Mouse (Mus musculus): ENCODE measurements around the gene Cdk15. TPM values are rescaled to one million over a fixed set of nuclear protein-coding genes. Genes with fewer than 3 reads are reported as not detected.

Gene Cdk15
- polyA plus RNA-seq, 1 experiment from 2014 or later = 0.84 TPM

- Histone ChIP-seq H3K27ac (no peak overlapping the region), H3K4me3 (replicated peaks; ENCODE audit: low read depth, low read length) (no peak overlapping the region), H3K9ac (ENCODE audit: low read depth, low read length) (no peak overlapping the region), H3K4me2 (ENCODE audit: low read length) (peak overlapping the region; percentile 36), H3K9me3 (replicated peaks; ENCODE audit: low read length) (no peaks in the 10 kb centered on the region), H3K4me1 (replicated peaks; ENCODE audit: insufficient read depth, low read length) (no peaks in the 10 kb centered on the region), H3K36me3 (ENCODE audit: insufficient read depth, low read length) (no peaks in the 10 kb centered on the region), H3K27me3 (ENCODE audit: insufficient read depth, low read length) (no peaks in the 10 kb centered on the region)
- DNase-seq (ENCODE audit: low spot score) = peak; percentile 77
- 0 out of 2 replicates have a peak, but pooled peaks have one; percentile 40 for ATAC-seq (replicated peaks; ENCODE audit: low FRiP score, low read depth)
- 10% methylated on average over 16 of the region's 16 CpGs for WGBS
- 0 out of 2 replicates have a peak, but pooled peaks have one; percentile 20 for TF ChIP-seq CTCF (IDR thresholded peaks at IDR 0.05; ENCODE audit: low read depth)
These were observed 84.3 kb downstream of the Cdk15 start for GRCm38 (mm10) chr1:59340814-59341588.

DNA sequence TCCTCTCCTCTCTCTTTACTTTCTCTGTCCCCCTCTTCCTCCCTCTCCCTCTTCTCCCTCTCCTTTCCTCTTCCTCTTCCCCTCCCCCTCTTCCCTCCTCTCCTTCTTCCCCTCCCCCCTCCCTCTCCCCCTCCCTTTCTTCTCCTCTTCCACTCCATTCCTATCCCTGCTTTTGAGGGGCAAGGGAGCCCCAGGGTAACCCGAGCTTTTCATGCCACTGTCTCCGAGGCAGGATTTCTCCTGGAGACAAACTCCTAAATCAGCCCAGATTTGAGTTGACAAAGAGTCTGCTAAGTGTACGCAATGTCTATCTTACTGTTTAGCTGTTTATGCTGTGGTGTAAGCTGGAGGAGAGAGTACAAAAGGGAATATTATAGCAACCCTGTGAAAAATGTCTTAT lies 85.0 kb downstream of the Cdk15 start:
- DNase-seq (ENCODE audit: low spot score) = no peak
- Histone ChIP-seq H3K4me2 (ENCODE audit: low read length) (no peak overlapping the region), H3K4me1 (replicated peaks; ENCODE audit: insufficient read depth, low read length) (no peaks in the 10 kb centered on the region), H3K27me3 (ENCODE audit: insufficient read depth, low read length) (no peaks in the 10 kb centered on the region), H3K9me3 (replicated peaks; ENCODE audit: low read length) (no peaks in the 10 kb centered on the region), H3K36me3 (ENCODE audit: insufficient read depth, low read length) (no peaks in the 10 kb centered on the region), H3K27ac (no peak overlapping the region), H3K4me3 (replicated peaks; ENCODE audit: low read depth, low read length) (no peak overlapping the region), H3K9ac (ENCODE audit: low read depth, low read length) (no peak overlapping the region)
- TF ChIP-seq CTCF (IDR thresholded peaks at IDR 0.05; ENCODE audit: low read depth) = no peak
- ATAC-seq (replicated peaks; ENCODE audit: low FRiP score, low read depth) = no peak
- WGBS = 37% methylated on average over 3 of the region's 3 CpGs

GRCm38 (mm10) chr1:59342146-59342545 lies 85.4 kb downstream of the Cdk15 start:
- 55% methylated on average over 6 of the region's 6 CpGs for WGBS

GRCm38 (mm10) chr1:59352706-59353105 lies 96.0 kb downstream of the Cdk15 start:
- no peaks in the 10 kb centered on the region for H3K27me3 ChIP-seq (ENCODE audit: insufficient read depth, low read length)
- ATAC-seq (replicated peaks; ENCODE audit: low FRiP score, low read depth) (no peak), DNase-seq (ENCODE audit: low spot score) (no peak)
- TF ChIP-seq CTCF (IDR thresholded peaks at IDR 0.05; ENCODE audit: low read depth) = no peak
- H3K9me3 ChIP-seq (replicated peaks; ENCODE audit: low read length) = no peaks in the 10 kb centered on the region
- no peaks in the 10 kb centered on the region for H3K36me3 ChIP-seq (ENCODE audit: insufficient read depth, low read length)
- H3K4me1 ChIP-seq (replicated peaks; ENCODE audit: insufficient read depth, low read length) = no peaks in the 10 kb centered on the region
- no peak overlapping the region for H3K4me3 ChIP-seq (replicated peaks; ENCODE audit: low read depth, low read length)
- no peak overlapping the region for H3K27ac ChIP-seq
- H3K9ac ChIP-seq (ENCODE audit: low read depth, low read length) = no peak overlapping the region
- 80% methylated on average over 4 of the region's 4 CpGs for WGBS
- no peak overlapping the region for H3K4me2 ChIP-seq (ENCODE audit: low read length)

More at GRCm38 (mm10) chr1:59342146-59342545, 85.4 kb downstream of the Cdk15 start:
- no peak for ATAC-seq (replicated peaks; ENCODE audit: low FRiP score, low read depth)
- Histone ChIP-seq H3K4me1 (replicated peaks; ENCODE audit: insufficient read depth, low read length) (no peaks in the 10 kb centered on the region), H3K9ac (ENCODE audit: low read depth, low read length) (no peak overlapping the region), H3K9me3 (replicated peaks; ENCODE audit: low read length) (no peaks in the 10 kb centered on the region), H3K36me3 (ENCODE audit: insufficient read depth, low read length) (no peaks in the 10 kb centered on the region), H3K4me2 (ENCODE audit: low read length) (no peak overlapping the region), H3K4me3 (replicated peaks; ENCODE audit: low read depth, low read length) (no peak overlapping the region), H3K27ac (no peak overlapping the region), H3K27me3 (ENCODE audit: insufficient read depth, low read length) (no peaks in the 10 kb centered on the region)
- TF ChIP-seq CTCF (IDR thresholded peaks at IDR 0.05; ENCODE audit: low read depth) = no peak
- DNase-seq (ENCODE audit: low spot score) = no peak

DNA sequence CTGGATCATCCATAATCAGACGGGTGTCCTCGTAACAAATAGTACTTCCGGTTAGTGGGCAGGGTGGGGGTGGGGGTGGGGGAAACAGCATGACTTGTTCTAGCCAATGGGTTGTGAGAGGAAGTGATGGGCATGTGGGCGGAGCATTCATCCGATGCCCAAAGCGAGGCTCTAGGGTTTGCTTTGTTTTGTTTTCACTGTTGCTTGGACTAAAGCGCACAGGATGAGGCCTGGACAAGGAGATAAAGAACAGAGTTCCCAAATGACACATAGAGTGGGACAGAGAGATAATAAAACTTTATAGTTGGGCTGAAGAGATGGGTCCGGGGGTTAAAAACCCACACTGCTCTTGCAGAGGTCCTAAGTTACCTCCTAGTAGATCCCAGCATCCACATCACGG lies 98.7 kb downstream of the Cdk15 start:
- ATAC-seq (replicated peaks; ENCODE audit: low FRiP score, low read depth) (no peak), DNase-seq (ENCODE audit: low spot score) (no peak)
- no peak for TF ChIP-seq CTCF (IDR thresholded peaks at IDR 0.05; ENCODE audit: low read depth)
- H3K27ac ChIP-seq = no peak overlapping the region
- H3K36me3 ChIP-seq (ENCODE audit: insufficient read depth, low read length) = no peaks in the 10 kb centered on the region
- no peak overlapping the region for H3K9ac ChIP-seq (ENCODE audit: low read depth, low read length)
- H3K4me2 ChIP-seq (ENCODE audit: low read length) = no peak overlapping the region
- H3K27me3 ChIP-seq (ENCODE audit: insufficient read depth, low read length) = no peaks in the 10 kb centered on the region
- H3K4me1 ChIP-seq (replicated peaks; ENCODE audit: insufficient read depth, low read length) = no peaks in the 10 kb centered on the region
- WGBS = 86% methylated on average over 9 of the region's 9 CpGs
- H3K9me3 ChIP-seq (replicated peaks; ENCODE audit: low read length) = no peaks in the 10 kb centered on the region
- no peak overlapping the region for H3K4me3 ChIP-seq (replicated peaks; ENCODE audit: low read depth, low read length)

- H3K27me3 ChIP-seq (ENCODE audit: insufficient read depth, low read length) = no peaks in the 10 kb centered on the region
- H3K9me3 ChIP-seq (replicated peaks; ENCODE audit: low read length) = no peaks in the 10 kb centered on the region
- no peaks in the 10 kb centered on the region for H3K36me3 ChIP-seq (ENCODE audit: insufficient read depth, low read length)
- ATAC-seq (replicated peaks; ENCODE audit: low FRiP score, low read depth) (no peak), DNase-seq (ENCODE audit: low spot score) (no peak)
- no peak for TF ChIP-seq CTCF (IDR thresholded peaks at IDR 0.05; ENCODE audit: low read depth)
- no peak overlapping the region for H3K9ac ChIP-seq (ENCODE audit: low read depth, low read length)
- no peak overlapping the region for H3K4me2 ChIP-seq (ENCODE audit: low read length)
- H3K4me3 ChIP-seq (replicated peaks; ENCODE audit: low read depth, low read length) = no peak overlapping the region
- no peak overlapping the region for H3K27ac ChIP-seq
- 86% methylated on average over 9 of the region's 9 CpGs for WGBS
- no peaks in the 10 kb centered on the region for H3K4me1 ChIP-seq (replicated peaks; ENCODE audit: insufficient read depth, low read length)
These were observed 102.4 kb downstream of the Cdk15 start for GRCm38 (mm10) chr1:59359136-59359535.
